Mouse (Mus musculus) gastrocnemius, postnatal 10 days (tissue): ENCODE measurements around the gene Irf9. TPM values are rescaled to one million over a fixed set of nuclear protein-coding genes. Genes with fewer than 3 reads are reported as not detected.
A peak's percentile ranks its signal among the peaks of the same experiment; 100 is the strongest.

Source experiments
- DNase-seq: peaks from one replicate; pipeline ENCODE4 v3.0.0; 2021; ENCODE audit warnings: mixed read lengths
- total RNA-seq, 2 experiments: library from RNA; stranded (reverse); gene quantifications; 2 replicates each; pipeline ENCODE4 v1.2.3; 2021

Irf9 gene
- total RNA-seq, 2 experiments from 2014 or later, result 5.0 to 5.7 TPM

DNA sequence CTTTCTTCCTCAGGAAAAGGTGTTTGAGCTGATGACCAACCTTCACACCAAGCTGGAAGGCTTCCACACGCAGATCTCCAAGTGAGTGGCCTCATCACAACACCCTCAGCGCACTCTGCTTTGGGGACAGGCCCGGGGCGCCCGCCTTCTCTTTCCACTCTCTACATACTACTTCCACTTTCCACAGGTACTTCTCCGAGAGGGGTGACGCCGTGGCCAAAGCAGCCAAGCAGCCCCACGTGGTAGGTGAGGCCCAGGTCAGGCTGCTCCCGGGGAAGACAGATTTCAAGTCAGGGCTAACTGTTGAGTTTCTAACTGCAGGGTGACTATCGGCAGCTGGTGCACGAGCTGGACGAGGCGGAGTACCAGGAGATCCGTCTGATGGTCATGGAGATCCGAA lies 22.6 kb upstream of the Irf9 start:
- no peak for DNase-seq

DNA sequence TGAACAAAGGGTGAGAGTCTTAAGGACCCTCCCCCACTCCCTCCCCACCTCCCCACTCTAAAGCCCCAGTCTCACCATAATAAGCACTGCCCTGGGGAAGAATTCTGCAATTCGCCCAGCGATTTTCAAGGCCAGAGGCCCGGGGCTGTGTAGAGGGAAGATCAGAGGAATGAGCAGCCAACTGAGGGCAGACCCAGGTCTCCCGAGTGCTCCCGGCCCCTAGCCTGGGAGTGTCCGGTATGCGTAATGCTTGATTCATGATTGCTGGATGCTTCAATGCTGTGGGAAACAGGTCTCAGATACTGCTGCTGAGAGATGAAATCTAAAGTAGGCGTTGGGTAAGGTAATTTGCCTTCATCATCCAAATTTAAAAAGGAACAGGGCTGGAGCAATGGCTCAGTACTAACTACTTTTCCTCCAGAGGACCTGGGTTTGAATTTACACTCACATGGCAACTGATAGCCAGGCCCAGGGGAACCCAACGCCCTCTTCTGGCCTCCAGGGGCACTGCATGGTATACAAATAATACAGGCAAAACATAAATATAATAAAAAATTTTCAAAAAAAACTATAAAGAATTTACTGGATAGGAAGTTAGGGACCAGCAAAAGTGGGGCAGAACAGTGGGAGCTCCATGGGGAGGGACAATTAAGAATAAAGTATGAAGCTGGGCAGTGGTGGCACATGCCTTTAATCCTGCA lies 21.2 kb upstream of the Irf9 start:
- no peak for DNase-seq

DNA sequence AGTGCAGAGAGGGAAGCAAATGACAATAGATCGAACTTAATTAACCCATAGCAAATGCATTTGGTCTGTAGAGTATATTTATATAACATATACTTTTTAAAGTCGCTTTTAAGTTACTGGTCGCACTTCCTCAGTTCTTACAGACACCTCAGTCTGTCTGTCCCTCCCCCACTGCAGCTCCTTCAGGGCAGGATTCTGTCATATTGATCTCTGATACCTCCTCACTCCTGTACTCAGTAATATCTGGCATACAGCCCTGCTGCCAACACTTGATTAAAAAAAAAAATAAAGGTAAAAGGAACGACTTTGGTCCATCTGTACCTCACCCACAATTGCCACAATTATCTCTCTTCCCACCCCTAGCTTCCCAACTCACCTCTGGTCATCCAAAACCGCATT lies 19.1 kb upstream of the Irf9 start:
- no peak for DNase-seq

DNA sequence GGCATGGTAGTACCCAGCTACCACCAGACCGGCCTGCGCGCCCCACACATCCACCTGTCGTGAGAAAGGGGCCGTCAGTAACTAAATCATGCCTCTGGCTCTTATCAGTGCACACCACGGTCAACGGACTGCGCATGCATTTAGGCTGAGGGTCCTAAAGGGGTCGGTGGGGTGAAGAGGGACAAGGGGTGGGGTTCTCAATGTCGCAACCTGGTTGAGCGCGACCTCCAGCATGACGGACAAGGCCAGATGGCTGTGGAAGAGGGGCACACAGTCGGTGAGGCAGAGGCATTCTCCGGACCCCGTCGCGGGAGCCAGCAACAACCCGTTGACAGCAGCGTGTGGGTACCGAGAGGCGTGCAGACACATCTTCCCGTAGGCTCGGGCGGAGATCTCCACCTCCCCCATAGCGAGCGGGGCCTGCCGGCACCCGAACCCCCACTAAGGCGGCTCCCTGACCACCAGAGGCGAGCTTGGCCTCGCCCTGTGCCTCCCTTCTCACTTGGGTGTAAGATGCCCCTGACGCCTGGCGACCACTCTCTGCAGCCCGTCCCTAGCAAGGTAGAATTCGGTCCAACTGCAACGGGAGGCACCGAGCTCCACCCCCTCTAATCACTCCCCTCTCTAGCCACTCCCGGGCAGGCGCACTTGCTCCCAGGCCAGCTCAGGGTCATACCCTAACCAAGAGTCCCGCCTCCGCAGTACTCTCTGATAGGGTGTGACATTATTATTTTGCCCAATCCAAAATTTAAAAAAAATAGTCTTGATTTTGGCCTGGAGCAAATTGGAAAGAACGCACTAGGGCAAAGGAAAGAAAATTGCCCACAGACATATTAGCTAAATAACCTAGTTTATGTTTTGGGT lies 18.4 kb upstream of the Irf9 start, which contains the start of gene Emc9:
Emc9 (minus strand) TSS at position 601 of the 864 bp plus-strand sequence.
- DNase-seq, result peak; percentile 69

DNA sequence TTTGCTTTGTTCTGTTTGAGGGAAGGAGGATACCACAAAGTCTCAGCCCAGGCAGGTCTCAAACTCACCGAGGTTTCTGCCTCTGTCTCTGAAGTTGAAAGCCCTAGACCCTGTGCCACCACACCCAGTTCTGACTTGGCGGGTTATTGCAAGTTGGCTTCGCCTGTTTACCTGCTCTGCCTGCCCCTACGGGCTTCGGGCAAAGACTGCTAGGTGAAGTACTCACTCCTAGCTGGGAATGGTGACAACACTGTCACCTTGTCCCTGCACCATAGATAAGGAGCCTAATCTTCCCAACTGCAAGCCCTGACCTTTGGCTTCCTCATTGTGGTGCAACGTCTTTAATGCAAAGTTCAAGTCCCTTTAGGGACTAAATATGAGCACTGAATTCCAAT lies 17.8 kb upstream of the Irf9 start:
- no peak for DNase-seq

DNA sequence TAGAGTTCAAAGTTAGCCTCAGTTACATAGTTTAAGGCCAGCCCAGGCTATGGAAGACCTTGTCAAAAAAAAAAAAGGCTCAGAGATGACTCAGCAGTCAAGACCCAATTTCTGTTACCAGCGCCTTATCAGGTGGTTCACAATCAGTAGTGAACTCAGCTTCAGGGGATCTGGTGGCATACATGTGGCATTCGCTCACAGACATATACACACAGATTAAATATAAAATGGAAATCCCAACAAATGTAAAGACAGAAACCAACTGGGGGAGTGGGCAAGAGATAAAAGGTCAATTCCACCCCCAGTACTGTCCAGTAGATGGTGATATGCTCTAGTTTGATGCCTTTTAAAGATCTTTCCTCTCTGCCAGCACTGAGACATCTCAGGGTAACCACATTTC lies 17.2 kb upstream of the Irf9 start:
- DNase-seq, result no peak

DNA sequence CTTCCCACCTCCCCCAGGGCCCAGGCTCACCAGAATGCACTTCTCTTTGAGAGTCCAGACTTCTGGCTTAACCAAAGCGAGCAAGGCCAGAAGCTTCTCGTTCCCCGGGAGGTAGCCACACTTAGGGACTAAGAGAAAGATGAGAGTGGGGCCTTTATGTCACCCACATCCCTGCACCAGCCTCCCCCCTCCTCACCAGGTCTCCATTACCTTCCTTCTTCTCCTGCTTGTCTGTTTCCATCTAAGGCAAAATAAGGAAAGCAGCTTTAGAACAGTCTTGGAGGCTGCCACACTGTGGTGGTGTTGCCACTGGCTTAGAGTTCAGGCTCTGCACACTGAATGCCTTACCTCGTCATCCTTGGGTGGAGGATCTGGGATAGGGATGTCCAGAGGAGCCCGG lies 14.1 kb upstream of the Irf9 start:
- DNase-seq, result no peak

DNA sequence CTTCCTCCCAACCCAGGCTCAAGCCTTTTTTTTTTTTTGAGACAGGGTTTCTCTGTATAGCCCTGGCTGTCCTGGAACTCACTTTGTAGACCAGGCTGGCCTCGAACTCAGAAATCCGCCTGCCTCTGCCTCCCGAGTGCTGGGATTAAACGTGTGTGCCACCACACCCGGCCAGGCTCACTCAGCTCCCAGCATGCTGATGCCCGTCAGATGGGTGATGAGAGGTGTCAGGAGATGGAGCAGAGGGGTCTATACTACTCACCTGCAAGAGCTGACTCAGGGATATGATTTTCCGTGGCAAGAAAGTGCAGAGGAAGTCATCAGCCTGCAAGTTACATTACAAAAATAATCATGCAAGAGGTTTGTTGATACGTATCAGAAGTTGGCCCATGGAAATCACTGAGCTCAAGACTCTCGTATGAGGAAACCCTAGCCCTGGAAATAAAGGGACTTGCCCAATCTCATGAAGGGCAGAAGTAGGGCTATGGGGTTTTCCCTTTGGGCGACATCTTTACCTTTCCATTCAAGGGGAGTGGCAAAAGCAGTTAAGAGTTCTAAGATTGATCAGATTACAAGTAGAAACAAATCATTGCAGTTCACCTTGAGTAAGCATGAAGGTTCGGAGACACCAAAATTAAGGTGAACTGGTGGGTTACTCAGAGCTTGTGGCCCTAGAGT lies 13.5 kb upstream of the Irf9 start:
- DNase-seq, result no peak

DNA sequence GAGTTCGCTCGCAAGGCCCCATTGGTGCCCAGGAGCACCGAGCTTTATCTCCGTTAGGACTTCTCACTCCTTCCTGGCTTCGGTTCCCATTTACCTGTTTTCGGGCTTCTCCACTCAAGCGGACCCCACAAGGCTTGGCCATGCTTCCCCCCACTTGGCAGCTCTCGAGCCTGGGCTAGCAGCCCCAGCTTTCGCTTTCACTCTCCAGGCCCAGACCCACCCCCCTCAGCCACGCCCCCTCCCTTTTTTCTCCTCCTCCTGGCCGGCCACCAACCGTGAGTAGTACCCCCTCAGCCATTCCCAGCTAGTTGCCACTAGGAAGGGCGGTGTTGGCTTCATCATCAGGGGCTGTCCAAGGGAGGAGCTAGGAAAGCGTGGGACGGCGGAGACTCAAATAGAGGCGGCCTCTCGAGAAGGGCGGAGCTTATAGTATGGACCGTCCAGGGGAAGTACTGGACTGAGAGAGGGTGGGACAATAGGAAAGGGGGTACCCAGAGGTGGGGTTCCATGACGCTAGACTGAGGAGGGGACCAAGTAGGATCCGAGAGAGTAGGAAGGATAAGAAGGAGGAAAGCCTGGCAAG lies 12.5 kb upstream of the Irf9 start, which contains the start of gene Psme2:
Psme2 (minus strand) TSS at position 366 of the 583 bp plus-strand sequence.
- peak; percentile 88 for DNase-seq

DNA sequence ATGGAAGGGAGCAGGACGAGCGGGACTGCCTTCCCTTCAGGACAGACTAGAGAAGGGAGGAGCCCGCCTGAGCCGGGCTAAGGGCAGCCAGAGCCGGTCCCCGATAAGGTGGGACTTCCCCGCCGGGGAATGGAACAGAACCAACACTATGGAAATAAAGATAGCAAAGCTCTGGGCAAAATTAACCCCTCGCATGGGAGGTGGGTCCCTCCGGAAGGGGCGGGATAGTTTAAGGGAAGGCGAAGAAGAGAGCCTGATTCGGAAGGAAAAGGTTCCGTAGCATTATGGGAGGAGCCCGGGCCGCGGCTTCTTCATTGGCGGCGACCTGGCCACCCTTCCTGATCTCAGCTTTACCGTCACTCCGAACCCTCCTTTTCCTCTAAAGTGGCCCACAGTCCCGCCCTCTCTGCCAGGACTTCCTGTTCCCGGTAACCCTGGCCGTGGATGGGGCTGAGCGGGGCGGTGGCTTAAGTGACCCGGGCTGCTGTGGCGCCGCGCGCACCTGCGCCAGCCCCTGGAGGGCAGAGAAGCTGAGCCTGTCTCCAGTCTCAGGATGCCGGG lies 12.0 kb upstream of the Irf9 start, which contains the start of gene Rnf31:
Rnf31 (plus strand) TSS at position 378 of the 561 bp plus-strand sequence.
- peak; percentile 88 for DNase-seq

DNA sequence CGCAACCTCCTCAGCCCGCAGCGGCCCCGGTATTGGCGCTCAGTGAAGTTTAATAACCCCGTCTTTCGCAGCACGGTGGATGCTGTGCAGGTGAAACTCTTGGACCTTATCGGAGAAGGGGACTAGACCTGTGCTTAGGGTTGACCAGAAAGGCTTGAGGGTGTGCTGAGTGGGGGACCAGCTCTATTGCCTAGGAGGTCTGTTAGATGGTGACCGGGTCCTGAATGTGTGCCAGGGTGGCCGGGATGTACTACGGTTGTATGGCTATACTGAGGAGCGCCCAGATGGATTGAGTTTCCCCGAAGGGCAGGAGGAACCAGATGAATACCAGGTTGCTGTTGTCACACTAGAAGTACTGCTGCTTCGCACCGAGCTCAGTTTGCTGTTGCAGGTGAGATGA lies 11.1 kb upstream of the Irf9 start:
- DNase-seq, result no peak

DNA sequence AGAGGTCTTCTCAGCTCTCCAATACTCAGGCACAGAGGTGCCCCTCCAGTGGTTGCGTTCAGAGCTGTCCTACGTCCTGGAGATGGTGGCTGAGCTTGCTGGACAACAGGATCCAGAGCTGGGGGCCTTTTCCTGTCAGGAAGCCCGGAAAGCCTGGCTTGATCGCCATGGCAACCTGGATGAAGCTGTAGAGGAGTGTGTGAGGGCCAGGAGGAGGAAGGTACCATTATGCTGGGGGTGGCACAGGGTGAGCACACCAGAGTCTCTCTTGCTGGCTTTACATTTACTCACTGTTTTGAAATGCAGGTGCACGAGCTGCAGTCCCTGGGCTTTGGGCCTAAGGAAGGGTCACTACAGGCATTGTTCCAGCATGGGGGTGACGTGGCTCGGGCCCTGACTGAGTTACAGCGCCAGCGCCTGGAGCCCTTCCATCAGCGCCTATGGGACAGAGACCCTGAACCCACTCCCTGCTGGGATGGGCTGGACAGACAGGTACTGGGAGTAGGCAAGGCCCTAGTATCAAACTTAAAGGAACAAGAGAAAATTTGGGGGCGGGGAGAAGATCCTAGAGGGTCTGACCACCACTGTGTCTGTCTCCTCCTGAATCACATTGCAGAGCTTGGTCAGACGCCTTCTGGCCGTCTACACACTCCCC lies 7.2 kb upstream of the Irf9 start:
- DNase-seq, result no peak

DNA sequence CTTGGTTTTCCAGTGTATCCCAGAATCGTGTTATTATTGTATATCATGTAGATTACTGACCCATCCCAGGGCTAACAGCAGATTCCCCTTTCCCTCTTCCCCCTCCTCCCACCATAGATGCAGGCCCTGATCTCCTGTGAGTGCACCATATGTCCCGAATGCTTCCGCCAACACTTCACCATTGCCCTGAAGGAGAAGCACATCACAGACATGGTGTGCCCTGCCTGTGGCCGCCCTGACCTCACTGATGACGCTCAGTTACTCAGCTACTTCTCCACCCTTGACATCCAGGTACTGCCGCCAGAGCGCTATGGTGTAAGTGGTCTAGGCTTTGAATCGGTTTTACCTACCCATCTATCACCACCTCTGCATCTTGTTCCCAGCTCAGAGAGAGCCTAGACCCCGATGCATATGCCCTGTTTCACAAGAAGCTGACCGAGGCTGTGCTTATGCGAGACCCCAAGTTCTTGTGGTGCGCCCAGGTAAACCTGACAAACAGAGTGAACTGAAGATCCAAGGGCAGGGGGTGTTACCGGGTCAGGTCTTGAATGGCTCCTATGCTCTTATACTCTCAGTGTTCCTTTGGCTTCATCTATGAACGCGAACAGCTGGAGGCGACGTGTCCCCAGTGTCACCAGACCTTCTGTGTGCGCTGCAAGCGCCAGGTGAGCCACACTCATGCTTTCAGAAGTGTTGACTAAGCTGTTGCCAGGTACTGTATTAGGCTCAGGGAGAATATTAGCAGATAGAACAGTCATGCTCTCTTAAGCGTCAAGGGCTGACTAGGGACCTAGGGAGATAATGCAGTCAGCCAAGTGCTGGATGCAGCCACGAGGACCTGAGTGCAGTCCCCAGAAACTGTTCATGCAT lies 4.6 kb upstream of the Irf9 start:
- no peak for DNase-seq

DNA sequence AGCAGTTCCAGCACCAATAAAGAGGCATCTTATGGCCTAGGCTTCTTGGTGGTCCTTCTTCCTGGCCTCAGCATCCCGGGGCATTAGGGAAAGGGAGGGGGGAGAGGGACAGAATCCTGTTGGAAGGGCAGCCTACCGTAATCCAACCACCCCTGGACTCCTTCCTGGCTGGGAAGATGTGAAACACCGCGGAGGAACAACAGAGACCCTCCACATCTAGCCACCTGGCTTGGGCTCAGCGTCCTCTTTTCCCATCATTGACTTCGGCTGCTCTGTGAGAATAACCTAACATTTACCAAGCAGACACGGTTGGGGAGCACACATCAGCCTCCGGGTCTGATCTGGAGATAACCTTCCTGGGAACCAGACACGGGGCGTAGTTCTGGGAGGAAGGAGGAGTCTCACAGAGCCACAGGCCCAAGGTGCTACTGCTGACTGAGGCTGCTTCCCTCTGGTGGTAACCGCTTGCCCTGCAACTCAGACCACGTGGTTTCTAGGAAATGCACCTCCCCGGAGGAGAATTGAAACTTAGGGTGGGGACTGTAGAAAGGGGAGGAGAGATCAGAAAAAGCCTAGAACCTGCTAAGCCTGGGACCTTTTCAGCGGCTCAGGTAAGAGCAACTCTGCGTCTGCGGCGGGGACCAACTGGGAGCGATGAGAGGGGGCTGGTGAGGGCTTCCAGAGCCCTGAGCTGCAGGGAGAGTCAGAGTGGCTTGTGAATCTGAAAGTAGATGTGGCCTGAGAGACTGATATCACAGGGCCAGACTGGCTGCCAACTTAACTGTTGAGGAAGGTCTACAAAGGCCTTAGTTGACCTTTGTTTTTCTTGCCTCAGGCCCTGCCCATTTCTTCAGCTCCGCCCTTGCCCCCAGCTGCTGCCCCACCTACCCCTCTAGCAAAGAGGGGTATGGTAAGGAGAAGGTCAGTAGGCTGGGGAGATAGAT lies 534 bp downstream of the Irf9 start:
- peak; percentile 82 for DNase-seq

DNA sequence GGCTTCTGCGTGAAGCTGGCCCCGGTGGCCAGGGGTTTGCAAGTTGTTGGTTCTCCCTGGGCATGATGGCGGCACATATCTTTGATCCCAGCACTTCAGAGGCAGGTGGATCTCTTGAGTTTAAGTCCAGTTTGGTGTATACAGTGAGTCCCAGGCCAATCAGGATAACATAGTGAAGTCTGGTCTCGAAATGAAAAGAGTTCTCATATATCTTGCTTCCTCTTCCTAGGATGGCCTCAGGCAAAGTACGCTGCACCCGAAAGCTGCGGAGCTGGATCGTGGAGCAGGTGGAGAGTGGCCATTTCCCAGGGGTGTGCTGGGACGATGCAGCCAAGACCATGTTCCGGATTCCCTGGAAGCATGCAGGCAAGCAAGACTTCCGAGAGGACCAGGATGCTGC lies 1.5 kb downstream of the Irf9 start:
- no peak for DNase-seq

DNA sequence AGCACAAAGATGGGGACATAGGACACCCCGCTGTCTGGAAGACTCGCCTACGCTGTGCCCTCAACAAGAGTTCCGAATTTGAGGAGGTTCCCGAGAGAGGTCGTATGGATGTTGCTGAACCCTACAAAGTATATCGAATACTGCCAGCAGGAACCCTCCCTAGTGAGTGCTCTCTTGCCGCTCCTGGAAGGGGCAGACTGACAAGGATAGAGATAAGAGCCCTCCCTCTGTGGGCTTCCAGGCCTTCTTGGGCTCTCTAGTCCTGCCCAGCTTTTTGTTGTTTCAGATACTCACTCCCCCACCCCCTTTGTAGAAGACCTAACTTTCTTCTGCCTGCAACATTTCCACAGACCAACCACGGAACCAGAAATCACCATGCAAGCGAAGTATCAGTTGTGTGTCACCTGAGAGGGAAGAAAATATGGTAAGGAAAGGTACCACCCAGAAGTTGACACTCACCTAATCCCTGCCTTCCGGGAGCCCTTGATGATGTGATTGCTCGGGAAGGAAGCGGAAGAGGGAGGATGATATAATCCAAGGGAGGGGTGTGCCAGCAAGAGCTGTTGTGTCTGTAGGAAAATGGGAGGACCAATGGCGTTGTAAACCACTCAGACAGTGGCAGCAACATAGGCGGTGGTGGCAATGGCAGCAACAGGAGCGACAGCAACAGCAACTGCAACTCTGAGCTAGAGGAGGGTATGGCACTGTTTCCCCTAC lies 2.5 kb downstream of the Irf9 start:
- DNase-seq, result no peak

DNA sequence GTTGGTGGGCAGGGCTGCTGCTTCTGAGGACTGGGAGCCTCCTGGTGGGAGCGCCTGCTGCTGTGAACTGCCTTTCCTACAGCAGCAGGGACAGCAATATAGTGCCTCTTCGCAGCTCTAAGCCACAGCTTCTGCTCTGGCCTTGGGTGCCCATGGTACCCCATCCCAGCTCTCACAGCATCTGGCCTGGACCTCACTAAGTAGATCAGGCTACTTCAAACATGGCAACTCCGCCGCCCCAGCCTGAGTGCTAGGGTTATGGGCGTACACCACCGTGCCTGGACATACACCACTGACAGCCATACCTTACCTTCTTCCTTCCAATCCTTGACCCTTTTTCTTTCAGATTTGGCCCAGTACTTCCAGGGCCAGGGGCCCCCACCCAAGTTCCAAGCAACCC lies 5.0 kb downstream of the Irf9 start:
- DNase-seq, result no peak

DNA sequence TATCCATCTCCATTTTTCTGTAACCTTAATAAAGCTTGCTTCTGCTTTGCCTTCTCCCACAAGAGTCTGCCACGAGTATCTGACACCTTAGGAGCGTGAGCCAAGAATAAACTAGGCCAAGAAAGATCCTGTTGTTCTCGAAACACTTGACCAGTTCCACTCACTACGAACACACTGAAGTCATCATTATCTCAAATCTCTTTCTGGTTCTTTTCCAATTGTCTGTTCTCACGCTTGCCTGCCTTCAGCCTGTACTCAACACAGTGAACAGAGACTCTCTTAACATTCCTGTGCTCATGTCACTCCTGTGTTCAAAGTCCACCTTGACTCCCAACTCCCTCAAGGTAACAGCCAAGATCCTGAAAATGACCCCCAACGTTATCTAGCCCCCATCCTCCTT lies 10.0 kb downstream of the Irf9 start:
- DNase-seq, result no peak
